Mouse (Mus musculus): Measurements from ENCODE around the gene Prdm12. TPM values are rescaled to one million over a fixed set of nuclear protein-coding genes. Genes with fewer than 3 reads are reported as not detected.

The Prdm12 gene
- total RNA-seq, 1 experiment from 2014 or later = not detected

- no peak for ATAC-seq (replicated peaks in 1 of 2; ENCODE audit: insufficient read depth in 1 of 2, low FRiP score in 2 of 2, low TSS enrichment in 1 of 2, low read depth in 1 of 2, poor library complexity in 2 of 2, severe bottlenecking in 2 of 2)
Observed at GRCm38 (mm10) chr2:31683666-31684065, 43.8 kb downstream of the Prdm12 start.

- ATAC-seq (replicated peaks in 1 of 2; ENCODE audit: insufficient read depth in 1 of 2, low FRiP score in 2 of 2, low TSS enrichment in 1 of 2, low read depth in 1 of 2, poor library complexity in 2 of 2, severe bottlenecking in 2 of 2) = peak; percentile 99 to 100
Observed at GRCm38 (mm10) chr2:31688074-31688925, 48.5 kb downstream of the Prdm12 start, which contains the start of gene Abl1. Gene Abl1, plus strand, starts transcription at chr2:31688376.

- no peak for ATAC-seq (replicated peaks in 1 of 2; ENCODE audit: insufficient read depth in 1 of 2, low FRiP score in 2 of 2, low TSS enrichment in 1 of 2, low read depth in 1 of 2, poor library complexity in 2 of 2, severe bottlenecking in 2 of 2)
Observed at GRCm38 (mm10) chr2:31689045-31689444, 49.2 kb downstream of the Prdm12 start.

GRCm38 (mm10) chr2:31690063-31690462, 50.2 kb downstream of the Prdm12 start:
- no peak for ATAC-seq (replicated peaks in 1 of 2; ENCODE audit: insufficient read depth in 1 of 2, low FRiP score in 2 of 2, low TSS enrichment in 1 of 2, low read depth in 1 of 2, poor library complexity in 2 of 2, severe bottlenecking in 2 of 2)

- ATAC-seq (replicated peaks in 1 of 2; ENCODE audit: insufficient read depth in 1 of 2, low FRiP score in 2 of 2, low TSS enrichment in 1 of 2, low read depth in 1 of 2, poor library complexity in 2 of 2, severe bottlenecking in 2 of 2) = no peak
Observed at GRCm38 (mm10) chr2:31698209-31698608, 58.4 kb downstream of the Prdm12 start.

GRCm38 (mm10) chr2:31700545-31701446, 61.0 kb downstream of the Prdm12 start:
- no peak for ATAC-seq (replicated peaks in 1 of 2; ENCODE audit: insufficient read depth in 1 of 2, low FRiP score in 2 of 2, low TSS enrichment in 1 of 2, low read depth in 1 of 2, poor library complexity in 2 of 2, severe bottlenecking in 2 of 2)

- no peak for ATAC-seq (replicated peaks in 1 of 2; ENCODE audit: insufficient read depth in 1 of 2, low FRiP score in 2 of 2, low TSS enrichment in 1 of 2, low read depth in 1 of 2, poor library complexity in 2 of 2, severe bottlenecking in 2 of 2)
Observed at GRCm38 (mm10) chr2:31703226-31703625, 63.4 kb downstream of the Prdm12 start.

Other genes with a start within 250 kb of the Prdm12 start
- 47.6 and 63.3 TPM in 2 replicates for gene Ass1, start 169.8 kb upstream of the Prdm12 start, total RNA-seq (2017)
- 32.0 and 36.3 TPM in 2 replicates for gene Fubp3, start 67.4 kb upstream of the Prdm12 start, total RNA-seq (2017)
- gene Exosc2, start 30.7 kb downstream of the Prdm12 start, total RNA-seq (2017) = 77.7 and 85.4 TPM in 2 replicates
- gene Abl1, start 48.3 kb downstream of the Prdm12 start, total RNA-seq (2017) = 35.4 and 41.1 TPM in 2 replicates
- not detected in 2 replicates for gene Qrfp, start 170.5 kb downstream of the Prdm12 start, total RNA-seq (2017)
- gene Fibcd1, start 206.0 kb downstream of the Prdm12 start, total RNA-seq (2017) = not detected in 2 replicates
- not detected in 2 replicates for gene Lamc3, start 247.3 kb downstream of the Prdm12 start, total RNA-seq (2017)

Data from hematopoietic stem cell, adult 5-6 weeks (primary cell).